Mouse (Mus musculus): ENCODE results near the gene Gm6309. TPM values are rescaled to one million over a fixed set of nuclear protein-coding genes. Genes with fewer than 3 reads are reported as not detected.
"Not testable (repeated sequence)": the region's sequence is repeated elsewhere in the genome, so short reads cannot be mapped to it uniquely, and the experiment has no call there.

Gene Gm6309
- not detected for total RNA-seq (2021)

DNA sequence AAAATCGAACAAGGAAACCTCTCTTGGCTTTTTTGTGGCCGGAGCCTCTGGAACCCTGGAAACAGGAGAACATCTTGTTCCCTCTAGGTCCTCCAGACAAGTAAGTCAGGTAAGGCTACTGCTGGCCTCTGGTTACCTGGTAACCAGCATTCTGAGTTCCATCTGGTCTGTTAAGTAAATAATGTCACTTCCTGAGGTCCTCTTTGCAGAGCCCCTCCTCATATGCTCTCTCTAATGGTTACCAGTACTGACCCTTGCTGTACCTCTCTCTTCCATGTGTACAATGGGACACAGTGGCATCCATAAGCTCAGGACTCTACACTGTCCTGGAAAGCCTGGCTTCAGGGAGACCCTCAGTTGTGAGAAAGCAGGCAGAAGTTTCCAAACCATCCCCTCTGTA is at the start of gene Gm6309:
Gene Gm6309, minus strand, starts transcription at position 101 of the 400 bp plus-strand sequence.
- not testable (repeated sequence) for DNase-seq

DNA sequence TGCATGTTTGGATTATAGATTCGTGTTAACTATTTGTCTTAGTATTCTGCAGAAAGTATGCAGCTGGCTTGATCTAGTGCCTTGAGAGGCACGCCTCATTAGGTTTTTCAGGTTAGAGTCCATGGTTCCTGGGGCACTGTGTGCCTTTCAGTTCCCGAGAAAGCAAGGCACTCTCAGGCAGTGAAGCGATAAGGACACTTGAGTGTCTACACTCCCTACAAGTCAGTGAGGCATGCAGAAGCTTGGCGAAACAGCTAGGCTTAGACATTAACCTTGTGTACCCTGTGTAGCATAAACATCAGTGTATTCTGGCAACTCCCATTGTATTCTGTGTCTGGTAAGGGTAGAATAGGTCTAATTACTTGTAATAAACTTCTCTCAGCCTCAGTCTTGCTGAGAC is 35.0 kb upstream of the Gm6309 start:
- no peak for DNase-seq

DNA sequence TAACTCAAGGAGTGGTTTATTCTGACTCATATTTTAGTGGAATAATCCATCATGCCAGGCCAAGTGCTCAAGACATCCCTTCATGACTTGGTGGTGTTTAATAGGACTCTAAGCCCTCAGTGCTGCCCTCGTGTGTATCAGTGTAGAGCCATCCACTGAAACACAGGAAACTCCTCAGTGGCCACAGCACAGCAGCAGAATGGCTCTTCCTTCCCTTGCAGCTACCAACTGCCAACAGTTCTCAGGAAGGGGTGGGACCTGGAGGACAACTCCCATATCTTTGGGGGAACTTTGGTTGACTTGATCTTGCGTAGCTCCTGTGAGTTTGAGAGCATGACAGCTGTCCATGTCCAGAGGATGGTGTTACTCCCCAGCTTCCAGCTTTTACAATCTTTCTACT is 33.4 kb upstream of the Gm6309 start:
- DNase-seq = no peak

DNA sequence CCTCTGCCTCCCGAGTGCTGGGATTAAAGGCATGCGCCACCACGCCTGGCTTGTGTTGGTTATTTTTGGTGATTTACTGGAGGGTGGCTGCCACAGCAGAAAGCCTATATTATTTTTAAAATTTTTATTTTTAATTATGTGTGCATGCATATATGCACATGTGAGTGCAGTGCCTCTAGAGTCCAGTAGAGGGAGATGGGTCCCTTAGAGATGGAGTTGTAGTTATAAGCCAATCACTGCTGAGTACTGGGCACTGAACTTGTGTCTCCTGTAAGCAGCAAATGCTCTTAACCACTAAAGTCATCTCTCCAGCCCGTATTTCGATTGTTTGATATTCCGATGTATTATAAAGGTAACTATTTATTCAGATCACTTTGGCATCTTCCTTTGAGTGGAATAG is 30.1 kb upstream of the Gm6309 start:
- no peak for DNase-seq

DNA sequence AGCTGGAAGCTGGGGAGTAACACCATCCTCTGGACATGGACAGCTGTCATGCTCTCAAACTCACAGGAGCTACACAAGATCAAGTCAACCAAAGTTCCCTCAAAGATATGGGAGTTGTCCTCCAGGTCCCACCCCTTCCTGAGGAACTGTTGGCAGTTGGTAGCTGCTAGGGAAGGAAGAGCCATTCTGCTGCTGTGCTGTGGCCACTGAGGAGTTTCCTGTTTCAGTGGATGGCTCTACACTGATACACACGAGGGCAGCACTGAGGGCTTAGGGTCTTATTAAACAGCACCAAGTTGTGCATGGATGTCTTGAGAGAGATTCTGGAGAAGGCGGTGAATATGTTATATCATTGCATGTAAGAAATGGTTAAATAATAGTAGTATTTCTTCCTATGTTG is 29.0 kb upstream of the Gm6309 start:
- no peak for DNase-seq

DNA sequence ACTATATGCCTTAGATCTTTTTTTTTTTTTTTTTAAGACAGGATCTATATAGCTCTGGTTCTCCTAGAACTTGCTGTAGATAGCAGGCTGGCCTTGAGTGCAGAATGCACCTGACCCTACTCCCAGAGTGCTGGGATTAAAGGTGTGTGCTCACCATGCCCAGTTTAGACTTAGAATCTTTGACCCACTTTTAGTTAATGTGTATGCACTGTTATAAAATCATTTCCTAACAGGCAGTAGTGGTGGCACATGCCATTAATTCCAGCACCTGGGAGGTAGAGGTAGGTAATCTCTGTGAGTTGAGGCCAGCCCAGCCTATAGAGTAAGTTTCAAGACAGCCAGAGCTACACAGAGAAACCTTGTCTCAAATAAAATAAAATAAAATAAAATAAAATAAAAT is 28.6 kb upstream of the Gm6309 start:
- no peak for DNase-seq

DNA sequence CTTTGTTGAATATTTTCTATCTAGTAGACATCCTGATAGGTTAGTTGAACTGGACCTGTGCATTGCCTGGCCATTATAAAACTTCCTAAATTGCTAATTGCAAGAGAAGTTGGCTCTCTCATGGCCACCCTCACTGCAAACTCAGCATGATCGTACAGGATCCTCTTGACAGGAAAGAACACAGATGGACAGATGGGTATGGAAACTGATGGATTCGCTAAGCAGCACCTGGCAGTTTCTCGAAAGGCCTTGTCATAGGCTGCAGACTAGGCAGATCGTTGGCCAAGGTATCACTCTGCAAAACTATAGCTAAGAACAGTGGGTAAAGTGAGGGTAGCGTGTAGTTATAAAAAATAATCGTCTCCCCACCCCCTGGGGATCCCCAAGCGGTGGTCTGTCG is 22.8 kb upstream of the Gm6309 start:
- DNase-seq = no peak

DNA sequence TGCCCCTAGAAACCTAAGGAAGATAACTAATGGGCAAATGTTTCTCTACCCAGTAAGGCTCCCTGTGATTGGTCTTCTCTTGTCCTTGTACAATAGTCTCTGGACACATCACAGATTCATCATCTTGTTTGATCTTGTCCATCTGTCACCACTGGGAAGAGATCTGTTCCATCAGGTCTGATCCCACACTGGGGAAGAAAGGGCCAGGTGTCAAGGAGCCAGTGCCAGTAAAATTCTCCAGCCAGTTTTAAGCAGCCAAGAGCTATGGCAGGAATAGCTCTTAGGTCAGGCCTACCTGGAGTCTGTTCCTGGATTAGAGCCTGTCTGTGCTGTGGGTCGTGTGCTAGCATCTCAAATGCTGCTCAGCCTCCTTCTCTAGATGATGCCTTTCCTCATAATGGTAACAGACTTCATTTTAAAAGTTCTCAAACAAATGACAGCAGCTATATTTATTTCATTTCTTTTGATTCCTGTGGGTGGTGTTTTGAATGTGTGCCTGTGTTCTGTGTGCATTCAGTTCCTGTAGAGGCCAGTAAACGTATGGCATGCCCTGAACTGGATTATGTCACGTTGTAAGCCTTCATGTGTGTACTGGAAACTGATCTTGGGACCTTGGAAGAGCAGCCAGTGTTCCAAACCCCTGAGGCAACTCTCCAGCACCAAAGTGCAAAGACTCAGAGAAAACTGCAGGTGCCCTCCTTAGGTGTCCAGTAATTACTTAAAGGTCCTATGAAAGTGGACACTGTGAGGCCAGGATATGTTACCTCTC is 20.2 kb upstream of the Gm6309 start:
- DNase-seq = no peak

DNA sequence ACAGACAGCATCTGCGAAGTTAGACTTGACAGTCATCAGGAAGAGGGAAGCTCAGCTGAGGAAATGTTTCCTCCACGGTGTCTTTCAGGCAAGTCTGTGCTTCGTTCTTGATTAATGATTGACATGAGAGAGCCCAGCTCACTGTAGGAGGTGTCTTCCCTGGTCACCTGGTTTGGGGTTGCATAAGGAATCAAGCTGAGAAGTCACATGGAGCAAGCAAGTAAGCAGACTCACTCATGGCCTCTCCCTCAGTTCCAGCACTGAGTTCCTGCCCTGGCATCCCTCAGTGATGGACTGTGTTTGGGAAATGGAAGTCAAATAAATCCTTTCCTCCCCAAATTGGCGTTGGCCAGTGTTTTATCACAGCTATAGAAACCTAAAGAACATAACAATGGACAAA is 19.6 kb upstream of the Gm6309 start:
- DNase-seq = no peak

DNA sequence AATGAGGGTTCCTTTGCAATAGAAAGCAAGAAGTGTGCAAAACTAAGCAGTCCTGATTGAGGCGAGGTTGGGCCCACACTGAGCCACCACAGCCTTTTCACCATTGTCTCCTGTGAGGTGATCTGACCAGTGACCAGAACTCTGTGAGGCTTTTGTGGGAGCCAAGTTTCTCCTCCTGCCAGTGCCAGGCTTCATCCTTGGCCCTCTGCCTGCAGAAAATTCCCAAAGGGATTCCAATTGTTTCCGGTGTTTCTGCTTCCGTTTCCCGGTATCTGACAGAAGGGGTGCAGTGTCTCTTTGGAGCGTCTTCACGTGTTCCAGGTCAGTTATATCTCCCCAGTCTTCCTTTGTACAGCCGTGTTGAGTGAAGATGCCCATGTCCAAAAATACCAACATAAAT is 18.2 kb upstream of the Gm6309 start:
- DNase-seq = no peak

DNA sequence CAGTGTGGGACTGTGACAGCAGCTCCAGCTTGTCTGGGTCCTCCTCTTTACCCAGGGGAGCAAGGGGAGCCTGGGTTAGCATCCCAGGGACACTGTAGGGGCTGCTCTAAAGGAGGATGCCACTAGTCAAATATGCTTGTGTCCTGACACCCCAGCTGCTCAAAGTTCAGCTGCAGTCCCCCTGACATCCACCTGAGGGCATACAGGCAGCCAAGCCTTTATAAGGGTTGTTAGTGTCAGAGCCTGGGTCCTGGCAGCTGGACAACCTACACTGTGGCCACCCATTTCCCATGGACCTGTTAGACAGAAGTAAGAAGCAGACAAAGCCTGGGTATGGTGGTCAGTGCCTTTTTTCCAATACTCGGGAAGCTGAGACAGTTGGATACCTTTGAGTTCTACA is 17.6 kb upstream of the Gm6309 start:
- no peak for DNase-seq

DNA sequence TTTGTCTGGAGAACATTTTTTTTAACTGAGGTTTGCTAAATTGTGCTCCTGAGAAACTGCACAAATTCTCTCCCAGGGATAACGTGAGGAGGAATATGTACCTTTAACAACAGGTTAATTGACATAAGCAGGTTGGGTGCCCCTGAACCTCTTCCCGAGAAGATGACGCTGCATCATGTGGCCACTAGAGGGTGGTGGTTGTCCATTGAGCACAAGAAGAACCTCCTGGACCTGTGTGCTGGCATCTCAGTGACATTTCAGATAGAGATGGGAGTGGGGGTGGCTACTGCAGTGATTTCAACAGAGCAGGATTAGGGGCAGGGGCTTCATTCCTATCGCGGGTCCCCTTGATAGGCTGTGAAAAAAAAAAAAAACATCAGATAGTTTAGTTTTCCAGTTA is 16.9 kb upstream of the Gm6309 start:
- DNase-seq = peak; percentile 71

DNA sequence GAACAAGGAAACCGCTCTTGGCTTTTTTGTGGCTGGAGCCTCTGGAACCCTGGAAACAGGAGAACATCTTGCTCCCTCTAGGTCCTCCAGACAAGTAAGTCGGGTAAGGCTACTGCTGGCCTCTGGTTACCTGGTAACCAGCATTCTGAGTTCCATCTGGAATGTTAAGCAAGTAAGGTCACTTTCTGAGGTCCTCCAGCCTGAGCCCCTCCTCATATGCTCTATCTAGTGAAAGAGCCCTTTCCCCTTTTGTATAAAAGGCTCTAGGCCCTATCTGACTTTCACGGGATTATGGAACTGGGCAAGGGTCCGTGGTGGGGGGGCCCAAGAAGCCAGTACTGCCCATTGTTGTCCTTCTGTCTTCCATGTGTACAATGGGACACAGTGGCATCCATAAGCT is 14.7 kb upstream of the Gm6309 start, which contains the start of gene 1700001J03Rik:
Gene 1700001J03Rik, minus strand, starts transcription at position 101 of the 400 bp plus-strand sequence.
- not testable (repeated sequence) for DNase-seq

DNA sequence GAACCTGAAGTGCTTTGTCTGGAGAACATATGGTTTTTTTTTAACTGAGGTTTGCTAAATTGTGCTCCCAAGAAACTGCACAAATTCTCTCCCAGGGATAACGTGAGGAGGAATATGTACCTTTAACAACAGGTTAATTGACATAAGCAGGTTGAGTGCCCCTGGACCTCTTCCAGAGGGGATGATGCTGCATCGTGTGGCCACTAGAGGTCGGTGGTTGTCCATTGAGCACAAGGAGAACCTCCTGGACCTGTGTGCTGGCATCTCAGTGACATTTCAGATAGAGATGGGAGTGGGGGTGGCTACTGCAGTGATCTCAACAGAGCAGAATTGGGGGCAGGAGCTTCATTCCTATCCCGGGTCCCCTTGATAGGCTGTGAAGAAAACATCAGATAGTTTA is 2.2 kb upstream of the Gm6309 start:
- not testable (repeated sequence) for DNase-seq

DNA sequence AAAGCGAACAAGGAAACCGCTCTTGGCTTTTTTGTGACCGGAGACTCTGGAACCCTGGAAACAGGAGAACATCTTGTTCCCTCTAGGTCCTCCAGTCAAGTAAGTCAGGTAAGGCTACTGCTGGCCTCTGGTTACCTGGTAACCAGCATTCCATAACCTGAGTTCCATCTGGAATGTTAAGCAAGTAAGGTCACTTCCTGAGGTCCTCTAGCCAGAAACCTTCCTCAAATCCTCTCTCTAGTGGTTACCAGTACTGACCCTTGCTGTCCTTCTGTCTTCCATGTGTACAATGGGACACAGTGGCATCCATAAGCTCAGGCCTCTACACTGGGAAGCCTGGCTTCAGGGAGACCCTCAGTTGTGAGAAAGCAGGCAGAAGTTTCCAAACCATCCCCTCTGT is 10.1 kb downstream of the Gm6309 start, which contains the start of gene Gm5565:
Gene Gm5565, minus strand, starts transcription at position 101 of the 400 bp plus-strand sequence.
- DNase-seq = not testable (repeated sequence)

DNA sequence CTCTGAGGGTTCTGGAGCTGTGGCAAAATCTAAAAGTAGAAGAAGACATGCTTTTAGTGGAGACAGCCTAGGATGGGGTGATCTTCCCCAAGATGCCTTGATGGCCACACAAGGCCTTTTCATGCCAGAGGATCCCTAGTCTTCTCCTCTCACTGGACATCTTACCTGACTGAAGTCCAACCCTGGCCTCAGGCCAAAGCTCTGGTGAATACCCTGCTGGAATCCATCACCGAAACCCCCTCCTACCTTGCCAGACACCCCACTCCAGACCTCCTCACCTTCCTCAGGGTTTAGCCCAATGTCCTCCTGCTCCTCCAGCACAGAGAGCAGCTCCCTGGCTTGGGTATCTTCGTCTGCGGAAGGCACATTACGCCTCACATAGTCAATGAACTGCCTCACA is 12.2 kb downstream of the Gm6309 start:
- not testable (repeated sequence) for DNase-seq

DNA sequence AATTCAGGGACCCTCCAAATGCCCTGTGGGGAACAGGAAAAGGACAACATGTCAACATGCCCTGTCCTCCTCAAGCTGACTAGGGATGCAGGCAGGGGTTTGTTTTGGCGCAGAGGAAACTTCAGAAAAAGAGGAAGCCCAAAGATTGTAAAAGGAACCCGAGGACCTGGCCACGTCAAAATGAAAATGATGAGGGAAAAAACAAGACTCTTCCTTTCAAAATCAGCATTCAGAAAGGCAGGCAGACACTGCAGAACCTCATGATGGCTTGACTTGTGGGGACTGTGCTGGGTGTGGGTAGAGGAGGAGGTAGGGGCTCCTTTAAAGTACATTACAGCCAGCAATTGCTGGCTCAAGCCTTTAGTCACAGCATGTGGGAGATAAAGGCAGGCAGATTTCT is 20.1 kb downstream of the Gm6309 start:
- no peak for DNase-seq

DNA sequence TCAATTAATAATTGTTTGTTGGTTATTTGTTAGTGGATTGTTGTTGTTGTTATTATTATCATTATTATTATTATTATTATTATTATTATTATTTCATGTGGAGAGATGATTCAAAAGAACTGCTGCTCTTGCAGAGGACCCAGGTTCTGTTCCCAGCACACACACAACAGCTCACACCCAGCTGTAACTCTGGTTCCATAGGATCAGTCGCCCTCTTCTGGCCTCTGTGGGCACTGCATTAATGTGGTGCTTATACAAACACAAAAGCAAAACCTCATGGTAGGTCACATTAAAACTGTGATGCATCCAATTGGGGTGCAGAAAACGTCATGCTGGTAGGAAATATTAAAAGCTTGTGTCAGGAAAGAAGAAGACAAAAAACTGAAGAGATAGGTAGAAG is 22.6 kb downstream of the Gm6309 start:
- DNase-seq = no peak

Other genes with a start within 250 kb of the Gm6309 start
- not detected for gene Cyp3a25, start 161.1 kb downstream of the Gm6309 start, total RNA-seq (2021)
- not detected for gene Cyp3a59, start 91.5 kb downstream of the Gm6309 start, total RNA-seq (2021)
- not detected for gene Gm5565, start 10.2 kb downstream of the Gm6309 start, total RNA-seq (2021)
- gene 1700001J03Rik, start 14.6 kb upstream of the Gm6309 start, total RNA-seq (2021) = under 1 TPM; 0.81 to 0.91 TPM
- gene Rnf6, start 50.8 kb upstream of the Gm6309 start, total RNA-seq (2021) = 10 to 100 TPM; 44.4 to 48.0 TPM
- 10 to 100 TPM; 25.5 to 26.5 TPM for gene Cdk8, start 60.5 kb upstream of the Gm6309 start, total RNA-seq (2021)
- under 1 TPM; 0.29 to 0.31 TPM for gene Wasf3, start 214.3 kb upstream of the Gm6309 start, total RNA-seq (2021)

All from heart, postnatal 4 days (tissue).